Mouse (Mus musculus): Measurements from ENCODE around the gene Rtn2. TPM values are rescaled to one million over a fixed set of nuclear protein-coding genes. Genes with fewer than 3 reads are reported as not detected.

The Rtn2 gene
- polyA plus RNA-seq, 1 experiment from 2014 or later, result 7.1 TPM

DNA sequence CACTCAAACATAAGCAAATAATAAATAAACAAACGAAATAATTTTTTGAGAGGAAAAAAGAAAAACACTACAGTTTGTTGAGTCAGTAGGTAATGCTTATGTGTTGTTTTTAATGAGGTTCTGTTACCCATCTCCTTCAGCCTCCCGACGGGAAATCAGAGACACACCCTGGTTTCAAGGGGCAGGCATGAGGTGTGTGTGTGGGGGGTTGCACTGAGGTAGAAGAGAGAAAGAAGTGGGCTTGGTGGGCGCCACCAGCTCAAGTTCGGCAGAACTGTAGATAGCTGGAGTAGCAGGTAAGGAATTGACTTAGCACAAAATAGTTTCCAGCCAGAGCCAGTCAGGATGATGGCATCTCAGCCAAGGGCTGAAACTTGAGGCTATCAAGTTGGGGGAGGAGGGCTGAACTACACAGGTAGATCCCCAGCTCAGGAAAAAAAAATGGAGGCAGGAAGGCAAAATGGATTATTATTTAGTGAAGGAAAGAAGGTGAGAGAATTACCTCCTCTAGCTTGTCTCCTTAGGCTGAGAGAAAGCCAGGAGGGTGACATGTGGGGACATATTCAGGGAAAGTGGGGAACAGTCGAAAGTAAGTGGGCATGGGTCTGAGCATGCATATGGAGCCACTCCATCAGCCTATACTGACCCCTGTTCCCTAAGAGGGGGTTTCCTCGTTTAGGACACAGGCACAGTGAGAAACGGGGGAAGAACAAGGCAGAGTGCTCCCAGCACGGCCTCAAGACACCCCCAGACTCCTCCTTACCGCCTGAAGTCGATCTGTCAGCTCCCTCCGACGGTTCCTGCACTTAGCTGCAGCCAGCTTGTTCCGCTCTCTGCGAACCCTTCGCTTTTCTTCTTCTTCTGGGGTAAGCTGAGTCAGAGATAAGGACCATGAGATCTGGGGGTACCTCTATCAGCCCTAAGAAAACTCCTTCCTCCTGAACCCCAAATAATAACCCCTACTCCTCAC is 23.7 kb downstream of the Rtn2 start:
- H3K27ac ChIP-seq (ENCODE audit: low read depth, low read length), result no peak overlapping the region
- H3K4me1 ChIP-seq (replicated peaks; ENCODE audit: control insufficient read depth, insufficient read depth, low read length), result peaks cover 4% of the 10 kb centered on the region
- no peak for TF ChIP-seq CTCF (IDR thresholded peaks at IDR 0.05; ENCODE audit: low read depth)
- no peaks in the 10 kb centered on the region for H3K36me3 ChIP-seq (ENCODE audit: control insufficient read depth, insufficient read depth)
- H3K4me2 ChIP-seq (replicated peaks; ENCODE audit: low read depth), result no peak overlapping the region
- no peak overlapping the region for H3K4me3 ChIP-seq (ENCODE audit: low read depth, low read length)
- no peaks in the 10 kb centered on the region for H3K9me3 ChIP-seq (ENCODE audit: control insufficient read depth)
- H3K9ac ChIP-seq (ENCODE audit: low read depth, low read length), result no peak overlapping the region
- H3K27me3 ChIP-seq (replicated peaks; ENCODE audit: control insufficient read depth, insufficient read depth, low read length), result peaks cover 60% of the 10 kb centered on the region
- no peak for ATAC-seq
- 52% methylated on average over 16 of the region's 16 CpGs for WGBS

DNA sequence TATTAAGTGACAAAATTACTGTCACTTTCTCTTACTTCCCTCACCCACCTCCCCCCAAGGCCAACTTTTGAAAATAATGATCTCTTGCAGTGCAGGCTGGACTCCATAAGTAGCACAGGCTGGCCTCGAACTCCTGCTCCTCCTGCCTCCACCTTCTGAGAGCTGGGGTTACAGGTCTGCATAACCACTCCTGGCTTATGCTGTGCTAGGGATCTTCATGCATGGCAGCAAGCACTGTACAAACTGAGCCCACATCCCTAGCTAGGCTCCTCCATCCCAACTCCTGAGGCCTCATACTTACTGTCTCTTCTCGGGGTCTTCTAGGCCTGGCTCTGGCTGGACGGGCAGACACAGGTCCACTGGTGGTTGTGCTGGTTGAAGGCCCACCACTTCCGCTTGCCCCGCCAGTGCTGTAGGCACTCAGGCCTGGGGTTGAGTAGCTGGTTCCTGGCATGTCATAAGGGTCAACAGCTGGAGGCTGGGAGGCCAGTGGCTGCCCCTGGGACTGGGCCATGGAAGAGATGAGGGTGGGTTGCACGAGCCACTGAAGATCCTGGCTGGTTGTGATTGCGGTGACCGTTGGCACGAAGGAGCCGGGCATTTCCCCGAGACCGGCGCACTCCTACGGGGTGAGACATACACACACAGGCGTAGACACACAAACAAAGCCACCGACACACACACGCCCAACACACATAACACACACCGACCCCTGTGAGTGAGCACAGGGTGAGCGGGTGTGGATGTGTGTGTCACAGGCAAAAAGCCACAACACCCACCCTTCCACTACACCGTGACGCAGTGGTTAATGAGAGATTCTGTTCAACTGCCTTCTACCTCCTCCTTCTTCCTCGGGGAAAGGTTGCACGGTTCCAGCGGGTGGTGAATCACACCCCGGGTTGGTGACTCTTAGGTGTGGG is 24.7 kb downstream of the Rtn2 start:
- Histone ChIP-seq H3K36me3 (ENCODE audit: control insufficient read depth, insufficient read depth) (no peaks in the 10 kb centered on the region), H3K4me2 (replicated peaks; ENCODE audit: low read depth) (peak overlapping the region; percentile 97; the same call in 1 of the 2 replicates), H3K9ac (ENCODE audit: low read depth, low read length) (no peak overlapping the region), H3K4me3 (ENCODE audit: low read depth, low read length) (no peak overlapping the region), H3K4me1 (replicated peaks; ENCODE audit: control insufficient read depth, insufficient read depth, low read length) (no peaks in the 10 kb centered on the region), H3K27me3 (replicated peaks; ENCODE audit: control insufficient read depth, insufficient read depth, low read length) (peaks cover 53% of the 10 kb centered on the region), H3K9me3 (ENCODE audit: control insufficient read depth) (no peaks in the 10 kb centered on the region), H3K27ac (ENCODE audit: low read depth, low read length) (no peak overlapping the region)
- ATAC-seq, result no peak
- no peak for TF ChIP-seq CTCF (IDR thresholded peaks at IDR 0.05; ENCODE audit: low read depth)
- 69% methylated on average over 25 of the region's 25 CpGs for WGBS

DNA sequence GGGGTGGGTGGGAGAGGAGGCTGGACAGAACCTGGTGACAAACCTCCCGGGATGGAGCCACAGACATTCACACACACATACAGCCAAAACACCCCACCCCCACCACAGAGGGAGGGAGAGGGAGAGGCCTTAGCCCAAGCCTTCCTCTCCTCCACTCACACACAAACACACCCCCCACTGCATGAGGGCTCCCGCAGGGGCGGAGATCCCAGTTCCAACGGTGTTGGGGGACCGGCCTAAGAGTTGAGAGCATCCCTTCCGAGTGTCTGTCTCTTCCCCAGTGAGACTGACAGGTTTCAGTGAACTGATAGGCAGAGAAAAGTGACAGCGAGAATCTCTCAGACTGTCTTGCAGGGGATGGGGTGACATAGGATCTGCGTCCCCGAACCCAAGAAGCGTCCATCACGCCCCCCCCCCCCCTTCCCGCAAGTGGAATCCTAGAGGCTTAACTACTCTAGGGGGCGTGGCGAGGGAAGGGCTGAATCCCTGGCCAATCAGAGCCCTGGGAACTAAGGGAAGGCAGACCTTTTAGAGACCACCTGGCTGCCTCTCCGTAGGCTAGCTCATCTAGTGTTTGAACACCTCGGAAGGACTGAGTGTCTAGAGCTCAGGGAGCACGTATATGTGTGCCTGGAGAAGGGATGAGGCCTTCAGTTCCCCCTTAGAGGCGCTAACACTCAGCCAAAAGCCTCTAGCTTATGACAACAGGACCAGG is 25.5 kb downstream of the Rtn2 start:
- Histone ChIP-seq H3K9ac (ENCODE audit: low read depth, low read length) (peak overlapping the region; percentile 57), H3K4me2 (replicated peaks; ENCODE audit: low read depth) (peak overlapping the region; percentile 97), H3K4me3 (ENCODE audit: low read depth, low read length) (peak overlapping the region; percentile 71), H3K4me1 (replicated peaks; ENCODE audit: control insufficient read depth, insufficient read depth, low read length) (no peaks in the 10 kb centered on the region), H3K27ac (ENCODE audit: low read depth, low read length) (peak overlapping the region; percentile 68), H3K36me3 (ENCODE audit: control insufficient read depth, insufficient read depth) (no peaks in the 10 kb centered on the region), H3K27me3 (replicated peaks; ENCODE audit: control insufficient read depth, insufficient read depth, low read length) (peaks cover 45% of the 10 kb centered on the region), H3K9me3 (ENCODE audit: control insufficient read depth) (no peaks in the 10 kb centered on the region)
- no peak for TF ChIP-seq CTCF (IDR thresholded peaks at IDR 0.05; ENCODE audit: low read depth)
- ATAC-seq, result peak; percentile 22
- 4% methylated on average over 17 of the region's 18 CpGs for WGBS

DNA sequence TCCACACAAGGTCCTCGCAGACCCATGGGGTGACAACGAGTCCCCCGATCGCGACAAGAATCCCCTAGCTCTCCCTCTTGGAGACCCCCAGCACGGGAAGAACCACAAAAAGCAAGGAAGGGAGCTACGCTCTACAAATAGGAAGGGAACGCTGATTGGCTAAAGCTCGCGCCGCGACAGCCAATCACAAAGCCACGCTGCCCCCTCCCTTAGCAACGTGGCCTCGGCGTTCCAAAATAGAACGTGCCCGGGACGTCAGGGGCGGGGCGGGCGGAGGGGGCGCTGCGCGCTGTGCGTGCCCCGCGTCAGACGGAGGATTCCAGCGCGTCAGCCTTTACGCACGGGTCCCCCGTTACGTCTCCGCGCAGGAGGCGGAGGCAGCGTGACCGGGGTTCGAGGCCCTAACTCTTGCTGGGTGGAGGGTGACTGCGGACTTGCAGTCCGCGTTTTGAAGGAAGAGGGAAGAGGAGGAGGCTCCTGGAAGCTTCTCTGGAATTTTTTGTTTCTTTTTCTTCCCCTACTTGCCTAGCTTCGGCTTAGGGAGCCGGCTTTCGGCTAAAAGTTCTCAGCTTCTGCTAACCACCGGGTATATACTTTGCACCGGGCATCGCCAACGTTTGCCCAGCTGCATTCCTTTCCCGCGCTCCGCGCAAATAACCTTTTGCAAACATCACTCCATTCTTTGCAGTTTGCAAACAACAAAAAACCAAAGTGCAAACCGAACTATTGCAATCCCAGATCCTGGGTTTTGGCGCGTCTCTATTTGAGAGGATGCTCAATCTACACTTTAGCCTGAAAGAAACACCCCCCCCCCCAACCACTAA is 26.2 kb downstream of the Rtn2 start:
- WGBS, result under 1% methylated on average over 58 of the region's 58 CpGs
- H3K4me2 ChIP-seq (replicated peaks; ENCODE audit: low read depth), result peak overlapping the region; percentile 97
- H3K4me3 ChIP-seq (ENCODE audit: low read depth, low read length), result peak overlapping the region; percentile 71
- H3K36me3 ChIP-seq (ENCODE audit: control insufficient read depth, insufficient read depth), result no peaks in the 10 kb centered on the region
- peak overlapping the region; percentile 57 for H3K9ac ChIP-seq (ENCODE audit: low read depth, low read length)
- no peaks in the 10 kb centered on the region for H3K9me3 ChIP-seq (ENCODE audit: control insufficient read depth)
- H3K27me3 ChIP-seq (replicated peaks; ENCODE audit: control insufficient read depth, insufficient read depth, low read length), result peaks cover 37% of the 10 kb centered on the region
- peak; percentile 84 for ATAC-seq
- H3K27ac ChIP-seq (ENCODE audit: low read depth, low read length), result peak overlapping the region; percentile 68
- no peaks in the 10 kb centered on the region for H3K4me1 ChIP-seq (replicated peaks; ENCODE audit: control insufficient read depth, insufficient read depth, low read length)
- peak; percentile 65 for TF ChIP-seq CTCF (IDR thresholded peaks at IDR 0.05; ENCODE audit: low read depth)

DNA sequence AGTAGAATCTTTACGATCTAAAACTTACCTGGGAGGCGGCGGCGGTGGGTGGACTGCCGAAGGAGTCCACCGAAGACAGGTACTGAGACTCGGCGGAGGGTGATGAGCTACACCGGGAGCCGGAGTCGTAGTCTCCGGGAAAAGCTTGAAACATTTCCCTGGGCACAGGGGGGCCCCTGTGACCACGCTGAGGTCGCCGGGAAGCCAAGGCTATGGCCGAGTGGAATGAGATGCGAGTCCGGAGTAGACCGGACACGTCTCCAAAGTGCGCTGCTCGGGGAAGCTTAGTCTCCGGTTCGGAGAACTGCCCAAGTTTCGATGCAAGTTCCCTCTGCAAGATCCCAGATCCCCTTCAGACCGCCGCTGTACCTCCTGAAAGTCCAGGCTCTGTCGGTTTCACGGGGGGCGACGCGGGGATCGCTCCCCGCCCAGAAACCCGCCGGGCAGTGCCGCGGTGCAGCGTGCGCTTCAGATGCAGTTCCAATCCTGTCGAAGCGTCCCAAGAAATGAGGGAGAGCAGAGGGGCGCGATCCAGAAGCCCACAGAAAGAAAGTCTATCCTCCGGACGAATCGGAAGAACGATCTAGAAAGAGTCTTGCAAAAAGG is 27.0 kb downstream of the Rtn2 start:
- ATAC-seq, result no peak
- Histone ChIP-seq H3K4me2 (replicated peaks; ENCODE audit: low read depth) (peak overlapping the region; percentile 97), H3K9me3 (ENCODE audit: control insufficient read depth) (no peaks in the 10 kb centered on the region), H3K9ac (ENCODE audit: low read depth, low read length) (peak overlapping the region; percentile 57), H3K36me3 (ENCODE audit: control insufficient read depth, insufficient read depth) (no peaks in the 10 kb centered on the region), H3K4me3 (ENCODE audit: low read depth, low read length) (peak overlapping the region; percentile 71), H3K27me3 (replicated peaks; ENCODE audit: control insufficient read depth, insufficient read depth, low read length) (peaks cover 35% of the 10 kb centered on the region), H3K27ac (ENCODE audit: low read depth, low read length) (no peak overlapping the region), H3K4me1 (replicated peaks; ENCODE audit: control insufficient read depth, insufficient read depth, low read length) (no peaks in the 10 kb centered on the region)
- under 1% methylated on average over 48 of the region's 48 CpGs for WGBS
- no peak for TF ChIP-seq CTCF (IDR thresholded peaks at IDR 0.05; ENCODE audit: low read depth)

Data from intestine, postnatal 0 days (tissue).